Mouse (Mus musculus) G1E (cell line): ENCODE results near the gene Cnga3.

Source experiments
- CTCF ChIP-seq: IDR thresholded peaks from 2 replicates; pipeline ENCODE4 v1.5.1; 2012; ENCODE audit warnings: low read depth, low read length, inconsistent platforms, mixed read lengths
- GATA2 ChIP-seq: IDR thresholded peaks from 2 replicates; pipeline ENCODE4 v1.6.1; 2012; ENCODE audit warnings: low read depth, low read length, inconsistent platforms, borderline replicate concordance

- TF ChIP-seq CTCF (no peak), GATA2 (no peak)
These were observed 86.4 kb downstream of the Cnga3 start for GRCm38 (mm10) chr1:37300650-37301049.
